Mouse (Mus musculus): ENCODE measurements around the gene Arhgap15.

- TF ChIP-seq CTCF (IDR thresholded peaks at IDR 0.05; ENCODE audit: low read depth, low read length) (no peak), POLR2A (IDR thresholded peaks at IDR 0.05; ENCODE audit: borderline replicate concordance, low read depth, low read length) (no peak)
These were observed 550.5 kb downstream of the Arhgap15 start for GRCm38 (mm10) chr2:44299156-44299555.

Data from bone marrow macrophage, adult 2 months (primary cell).